Mouse (Mus musculus) MEL (cell line): ENCODE data around the gene Nek2.

ENCODE experiments used
- CTCF ChIP-seq, 3 experiments: IDR thresholded peaks in 2 of 3; conservative IDR thresholded peaks in 1 of 3; 2 replicates each; pipeline ENCODE4 v1.5.1; 2011 to 2012; ENCODE audit warnings: low read length in 3 of 3, low read depth in 2 of 3, mild to moderate bottlenecking in 2 of 3, improper control_type of control experiment in 1 of 3, inconsistent platforms in 1 of 3, mixed read lengths in 1 of 3, moderate library complexity in 1 of 3; ENCODE audit not compliant: control insufficient read depth in 1 of 3, insufficient read depth in 1 of 3, poor library complexity in 1 of 3, severe bottlenecking in 1 of 3
- POLR2AphosphoS2 ChIP-seq: IDR thresholded peaks from 2 replicates; pipeline ENCODE4 v1.6.1; 2011; ENCODE audit warnings: low read length, improper control_type of control experiment
- TAL1 ChIP-seq: IDR thresholded peaks from 2 replicates; pipeline ENCODE4 v1.6.1; 2012; ENCODE audit warnings: mild to moderate bottlenecking, inconsistent platforms, low read length, moderate library complexity, mixed read lengths

GRCm38 (mm10) chr1:191802820-191803655 is 18.2 kb upstream of the Nek2 start:
- no peak for TF ChIP-seq CTCF (IDR thresholded peaks at IDR 0.05 in 2 of 3, conservative IDR thresholded peaks at IDR 0.05 in 1 of 3; ENCODE audit: control insufficient read depth in 1 of 3, insufficient read depth in 1 of 3, low read depth in 2 of 3, low read length in 3 of 3, poor library complexity in 1 of 3, severe bottlenecking in 1 of 3)
- no peak for TF ChIP-seq POLR2AphosphoS2
- no peak for TF ChIP-seq TAL1
